Mouse (Mus musculus) ES-Bruce4 (cell line): ENCODE measurements around the gene Psma5. TPM values are rescaled to one million over a fixed set of nuclear protein-coding genes. Genes with fewer than 3 reads are reported as not detected.

Experiments
- H3K27ac ChIP-seq: 2 replicates; pipeline ENCODE4 v1.5.1; 2012; ENCODE audit warnings: low read length, inconsistent platforms; ENCODE audit not compliant: insufficient read depth
- H3K27me3 ChIP-seq: 2 replicates; pipeline ENCODE4 v1.6.1; 2012; ENCODE audit warnings: mild to moderate bottlenecking, low read length, inconsistent platforms; ENCODE audit not compliant: control insufficient read depth, poor library complexity, insufficient read depth, severe bottlenecking
- H3K36me3 ChIP-seq: 2 replicates; pipeline ENCODE4 v1.6.1; 2012; ENCODE audit warnings: inconsistent platforms, mild to moderate bottlenecking, low read length, moderate library complexity; ENCODE audit not compliant: control insufficient read depth, poor library complexity, insufficient read depth, severe bottlenecking
- H3K4me1 ChIP-seq: one replicate; pipeline ENCODE4 v1.8.1; 2011; ENCODE audit warnings: low read length; ENCODE audit not compliant: control insufficient read depth, insufficient read depth
- H3K4me3 ChIP-seq: 2 replicates; pipeline ENCODE4 v1.5.1; 2011; ENCODE audit warnings: low read depth, mild to moderate bottlenecking, low read length
- H3K9ac ChIP-seq: 2 replicates; pipeline ENCODE4 v1.6.1; 2012; ENCODE audit warnings: low read depth, mild to moderate bottlenecking, inconsistent platforms; ENCODE audit not compliant: poor library complexity, severe bottlenecking
- H3K9me3 ChIP-seq: replicated peaks from 2 replicates; pipeline ENCODE4 v1.6.1; 2012; ENCODE audit warnings: mild to moderate bottlenecking, low read length, inconsistent platforms; ENCODE audit not compliant: control insufficient read depth, poor library complexity, insufficient read depth, severe bottlenecking
- CTCF ChIP-seq: IDR thresholded peaks from one replicate; pipeline ENCODE4 v1.8.1; 2011; ENCODE audit warnings: low read depth, low read length
- EP300 ChIP-seq: IDR thresholded peaks from 2 replicates; pipeline ENCODE4 v1.6.1; 2011; ENCODE audit warnings: low read depth, low read length; ENCODE audit not compliant: insufficient read depth
- POLR2A ChIP-seq: IDR thresholded peaks from one replicate; pipeline ENCODE4 v1.8.1; 2011; ENCODE audit warnings: low read length; ENCODE audit not compliant: insufficient read depth
- polyA plus RNA-seq: library from polyadenylated mRNA; stranded (reverse); fragments of >200 nt; gene quantifications from 2 replicates; pipeline ENCODE4 v1.2.4, GENCODE M21; 2011; ENCODE audit warnings: low read depth; ENCODE audit not compliant: missing spikeins, insufficient read depth, insufficient read length

Psma5 gene
- polyA plus RNA-seq: 159 and 168 TPM in 2 replicates

DNA sequence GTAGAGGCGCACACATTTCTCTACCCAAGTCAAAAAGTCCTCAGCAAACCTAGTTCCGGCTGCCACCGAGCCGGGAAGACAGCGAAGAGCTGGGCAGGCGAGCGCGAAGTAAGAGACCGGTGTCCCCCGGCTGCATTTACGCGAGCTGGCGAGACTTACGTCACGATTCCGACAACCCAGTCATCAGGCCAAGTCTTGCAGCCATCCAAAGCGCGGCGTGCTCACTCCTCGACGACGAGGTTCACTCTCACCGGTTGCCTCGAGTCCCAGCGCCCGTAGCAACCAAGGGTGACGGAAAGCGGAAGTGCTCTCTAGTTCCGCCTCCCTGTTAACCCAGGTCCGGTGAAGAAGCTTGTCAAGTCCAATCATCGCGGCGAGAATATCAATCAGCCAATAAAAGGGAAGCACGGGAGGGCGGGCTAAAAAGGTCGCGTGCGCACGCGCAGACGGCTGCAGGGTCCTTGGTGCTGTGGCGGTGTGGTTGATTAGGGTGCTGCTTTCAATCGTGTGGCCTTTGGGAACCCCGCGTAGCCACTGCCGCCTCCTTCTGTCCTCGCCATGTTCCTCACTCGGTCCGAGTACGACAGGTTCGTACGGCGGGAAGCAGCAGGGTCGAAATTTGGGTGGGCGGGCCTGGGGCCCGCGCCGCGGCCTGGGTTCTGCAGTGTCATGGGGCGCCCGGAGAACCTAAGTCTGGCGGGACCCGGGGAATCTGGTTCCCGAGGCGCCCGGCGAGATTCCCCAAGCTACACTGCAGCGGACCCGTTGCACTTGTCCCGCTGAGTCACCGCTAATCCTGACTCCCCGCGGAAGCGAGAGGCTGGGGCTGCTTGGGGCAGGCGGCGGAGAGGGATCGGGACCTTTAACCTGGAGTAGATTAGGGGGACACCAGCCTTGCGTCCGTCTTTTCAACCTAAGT is at the start of gene Psma5:
Gene Psma5 (plus strand): TSS at position 208 of the 919 bp plus-strand sequence.
- Histone ChIP-seq H3K4me1 (peaks cover 2% of the 10 kb centered on the region), H3K9me3 (no peaks in the 10 kb centered on the region), H3K4me3 (peak within 1 kb of the TSS; percentile 96), H3K27ac (0 out of 2 replicates have a peak within 1 kb of the TSS, but pooled peaks have one; percentile 16), H3K9ac (peak within 1 kb of the TSS; percentile 91), H3K36me3 (peaks cover 7% of the 10 kb centered on the region), H3K27me3 (no peaks in the 10 kb centered on the region)
- 0 out of 2 replicates have a peak, but pooled peaks have one; percentile 16 for TF ChIP-seq EP300
- TF ChIP-seq CTCF: no peak

DNA sequence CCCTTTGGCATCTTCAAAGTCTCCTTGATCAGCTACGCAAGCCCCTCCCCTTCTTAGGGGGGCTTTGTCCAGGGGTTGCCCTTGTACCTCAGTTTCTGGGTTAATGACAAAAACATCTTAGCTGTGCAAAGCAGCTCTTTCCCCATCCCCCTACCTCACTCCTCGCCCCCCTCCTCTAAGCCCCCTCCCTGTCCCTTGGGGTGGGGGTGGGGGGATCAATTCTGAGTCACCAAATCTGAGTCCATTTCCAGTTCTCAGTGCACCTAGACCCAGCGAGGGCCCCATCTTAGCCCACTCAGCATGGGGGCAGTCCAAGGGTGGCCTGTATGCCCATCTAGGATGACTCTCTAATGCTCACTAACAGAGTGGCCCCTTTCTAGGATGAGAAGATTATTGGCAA is 47.7 kb upstream of the Psma5 start:
- Histone ChIP-seq H3K27me3 (no peaks in the 10 kb centered on the region), H3K4me1 (peaks cover 4% of the 10 kb centered on the region), H3K27ac (no peak overlapping the region), H3K36me3 (no peaks in the 10 kb centered on the region), H3K9me3 (no peaks in the 10 kb centered on the region), H3K4me3 (no peak overlapping the region), H3K9ac (no peak overlapping the region)
- TF ChIP-seq CTCF (no peak), EP300 (no peak), POLR2A (no peak)

DNA sequence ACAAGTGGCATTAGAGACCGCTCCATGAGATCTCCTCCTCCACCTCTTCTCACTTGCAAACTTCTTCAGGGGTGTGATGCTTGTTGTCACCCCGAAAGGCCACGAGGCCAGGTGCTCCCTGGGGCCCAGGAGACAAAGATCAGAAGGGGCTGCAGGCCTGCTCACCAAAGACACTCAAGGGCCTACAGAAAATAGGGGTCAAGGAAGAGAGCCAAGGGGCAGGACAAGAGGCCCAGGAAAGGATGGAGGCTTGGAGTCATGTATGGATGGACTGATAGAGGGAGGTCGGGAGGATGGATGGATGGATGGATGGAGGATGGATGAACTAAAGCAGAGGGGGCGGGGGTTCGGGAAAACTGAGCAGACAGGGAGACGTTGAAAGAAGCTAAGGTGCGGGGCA is 47.2 kb upstream of the Psma5 start:
- TF ChIP-seq POLR2A (no peak), CTCF (no peak), EP300 (no peak)
- no peak overlapping the region for H3K27ac ChIP-seq
- peak overlapping the region; percentile 85 for H3K4me3 ChIP-seq

DNA sequence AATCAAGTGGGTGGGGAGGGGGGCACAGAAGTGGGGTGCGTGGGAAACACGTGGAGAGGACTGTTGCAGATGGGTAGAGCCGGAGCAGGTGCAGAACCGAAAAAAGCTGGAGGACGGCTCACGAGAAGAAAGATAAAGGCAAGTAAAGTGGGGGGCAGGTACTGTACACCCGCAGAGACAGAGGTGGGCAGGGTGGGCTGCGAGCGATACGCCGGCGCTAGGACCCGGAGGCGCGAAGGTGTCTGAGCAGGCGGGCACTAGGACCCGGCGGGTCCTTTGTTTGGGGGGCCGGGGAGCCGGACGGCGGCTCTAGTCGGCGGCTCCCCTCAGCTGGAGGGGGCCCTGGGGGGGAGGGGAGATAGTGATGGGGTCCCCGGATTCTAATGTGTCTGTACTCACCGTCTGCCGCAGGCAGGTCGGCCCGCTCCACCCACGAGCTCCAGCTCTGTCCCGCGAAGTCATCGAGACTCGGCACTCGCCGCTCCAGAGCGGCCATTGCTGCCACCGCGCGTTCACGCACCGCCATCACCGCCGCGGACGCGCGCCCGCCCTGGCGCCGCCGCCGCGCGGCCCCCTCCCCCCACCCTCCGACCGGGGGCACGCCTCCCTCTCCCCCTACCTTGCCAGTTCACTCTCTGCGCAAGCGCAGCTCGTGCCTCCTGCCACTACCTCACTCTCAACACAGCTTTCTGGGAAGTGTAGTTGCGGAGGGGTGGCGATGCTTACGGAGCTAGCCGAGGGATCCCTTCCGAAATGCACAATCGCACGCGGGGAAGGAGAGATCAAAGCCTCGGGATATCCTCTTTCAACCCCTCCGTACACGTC is 46.6 kb upstream of the Psma5 start:
- Histone ChIP-seq H3K9me3 (no peaks in the 10 kb centered on the region), H3K4me3 (peak overlapping the region; percentile 85), H3K36me3 (no peaks in the 10 kb centered on the region), H3K4me1 (peaks cover 4% of the 10 kb centered on the region), H3K27me3 (no peaks in the 10 kb centered on the region), H3K9ac (peak overlapping the region; percentile 69), H3K27ac (peak overlapping the region; percentile 62; the same call in 1 of the 2 replicates)
- TF ChIP-seq CTCF (no peak), POLR2A (peak; percentile 16), EP300 (0 out of 2 replicates have a peak, but pooled peaks have one; percentile 20)

More for the DNA sequence above, 47.2 kb upstream of the Psma5 start:
- Histone ChIP-seq H3K36me3 (no peaks in the 10 kb centered on the region), H3K9me3 (no peaks in the 10 kb centered on the region), H3K4me1 (peaks cover 4% of the 10 kb centered on the region), H3K9ac (peak overlapping the region; percentile 69), H3K27me3 (no peaks in the 10 kb centered on the region)

DNA sequence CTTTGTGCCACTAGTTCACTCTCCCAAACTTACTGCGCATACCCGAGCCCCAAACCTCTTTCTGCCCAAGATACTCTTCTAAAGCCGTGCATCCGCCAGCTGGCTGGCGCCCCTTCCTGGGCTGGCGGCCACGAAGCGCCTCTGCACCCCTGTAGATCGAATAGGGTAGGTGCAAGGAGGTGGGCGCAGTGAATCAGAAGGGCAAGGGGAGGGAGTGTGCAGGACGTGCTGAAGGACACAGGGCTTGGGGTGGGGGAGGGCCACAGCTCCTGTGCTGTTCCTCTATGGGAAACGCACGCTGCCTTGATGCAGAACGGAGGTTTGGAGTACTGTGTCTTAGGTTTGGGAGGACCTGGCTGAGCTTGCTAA is 46.0 kb upstream of the Psma5 start, which contains the start of gene Atxn7l2:
Gene Atxn7l2 (minus strand): TSS at position 164 of the 369 bp plus-strand sequence.
- Histone ChIP-seq H3K4me3 (peak within 1 kb of the TSS; percentile 85), H3K36me3 (no peaks in the 10 kb centered on the region)
- no peak for TF ChIP-seq POLR2A
- TF ChIP-seq EP300: peak; percentile 57; the same call in 1 of the 2 replicates
- no peak for TF ChIP-seq CTCF

More for the DNA sequence above, 46.0 kb upstream of the Psma5 start, which contains the start of gene Atxn7l2:
- H3K27me3 ChIP-seq: no peaks in the 10 kb centered on the region
- H3K27ac ChIP-seq: peak within 1 kb of the TSS; percentile 62; the same call in 1 of the 2 replicates
- H3K4me1 ChIP-seq: peaks cover 4% of the 10 kb centered on the region
- peak within 1 kb of the TSS; percentile 69 for H3K9ac ChIP-seq
- no peaks in the 10 kb centered on the region for H3K9me3 ChIP-seq
